Mouse (Mus musculus) adrenal gland (tissue): ENCODE measurements around the gene Chac1.

Experiments
- intact Hi-C: fragments of 180-260 bp; cut with DNase I; formaldehyde crosslinking; loops from one replicate; pipeline ENCODE4 v1.15.1; 2025

Chac1 gene

GRCm38 (mm10) chr2:119327102-119327480, 23.9 kb upstream of the Chac1 start:
- intact Hi-C loops = no loop called here

- intact Hi-C loops = no loop called here
Observed at GRCm38 (mm10) chr2:119327942-119328526, 23.0 kb upstream of the Chac1 start.

- intact Hi-C loops = no loop called here
Observed at GRCm38 (mm10) chr2:119328546-119328945, 22.5 kb upstream of the Chac1 start.

GRCm38 (mm10) chr2:119329123-119329817, 21.8 kb upstream of the Chac1 start:
- intact Hi-C loops = no loop called here

DNA sequence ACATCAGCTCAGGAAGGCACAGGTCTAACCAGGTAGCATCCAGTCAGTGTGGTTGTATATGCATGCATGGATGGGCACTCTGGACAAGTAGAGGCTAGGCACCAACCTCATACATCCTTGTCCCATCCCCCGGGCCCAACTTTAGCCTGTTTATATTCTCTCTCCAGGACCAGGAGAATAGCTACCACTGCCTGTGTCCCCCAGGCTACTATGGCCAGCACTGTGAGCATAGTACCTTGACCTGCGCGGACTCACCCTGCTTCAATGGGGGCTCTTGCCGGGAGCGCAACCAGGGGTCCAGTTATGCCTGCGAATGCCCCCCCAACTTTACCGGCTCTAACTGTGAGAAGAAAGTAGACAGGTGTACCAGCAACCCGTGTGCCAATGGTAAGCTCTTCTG, 20.2 kb upstream of the Chac1 start:
- intact Hi-C loops = no loop called here

- intact Hi-C loops = no loop called here
Observed at GRCm38 (mm10) chr2:119332177-119332661, 18.8 kb upstream of the Chac1 start.

DNA sequence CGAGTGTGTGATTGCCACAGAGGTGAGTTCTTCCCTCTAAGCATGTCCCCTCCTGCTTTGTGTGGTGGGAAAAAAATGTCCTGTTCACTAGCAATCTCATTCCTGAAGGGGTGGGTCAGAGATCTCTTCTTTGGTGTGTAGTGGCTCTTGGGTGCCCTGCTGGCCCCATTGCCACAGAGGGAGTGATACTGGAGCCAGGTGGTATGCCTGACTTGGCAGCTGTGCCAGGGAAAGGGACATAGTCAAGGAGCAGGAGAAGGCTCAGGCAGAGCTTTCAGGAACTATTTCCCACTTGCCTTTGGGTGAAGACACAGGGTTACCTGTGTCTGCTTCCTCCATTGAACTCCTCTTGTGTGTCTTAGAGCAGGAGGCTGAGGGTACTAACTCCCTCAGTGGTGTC, 16.9 kb upstream of the Chac1 start:
- intact Hi-C loops = no loop called here

DNA sequence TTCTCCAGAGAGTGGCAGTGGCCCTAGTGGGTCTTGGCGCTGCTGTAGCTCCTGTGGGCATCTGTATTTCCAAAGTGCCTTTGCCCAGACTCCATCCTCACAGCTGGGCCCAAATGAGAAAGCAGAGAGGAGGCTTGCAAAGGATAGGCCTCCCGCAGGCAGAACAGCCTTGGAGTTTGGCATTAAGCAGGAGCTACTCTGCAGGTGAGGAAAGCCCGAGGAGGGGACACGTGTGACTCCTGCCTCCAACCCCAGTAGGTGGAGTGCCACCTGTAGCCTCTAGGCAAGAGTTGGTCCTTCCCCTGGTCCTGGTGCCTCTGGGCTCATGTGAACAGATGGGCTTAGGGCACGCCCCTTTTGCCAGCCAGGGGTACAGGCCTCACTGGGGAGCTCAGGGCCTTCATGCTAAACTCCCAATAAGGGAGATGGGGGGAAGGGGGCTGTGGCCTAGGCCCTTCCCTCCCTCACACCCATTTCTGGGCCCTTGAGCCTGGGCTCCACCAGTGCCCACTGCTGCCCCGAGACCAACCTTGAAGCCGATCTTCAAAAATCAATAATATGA, 16.0 kb upstream of the Chac1 start:
- intact Hi-C loops = loop anchor here (5.0 kb wide), 3 partner anchors 38 to 77 kb away; no protein-coding TSS in a partner anchor

GRCm38 (mm10) chr2:119335535-119335934, 15.5 kb upstream of the Chac1 start:
- intact Hi-C loops = loop anchor here (5.0 kb wide), 3 partner anchors 38 to 77 kb away; no protein-coding TSS in a partner anchor

GRCm38 (mm10) chr2:119336002-119336401, 15.0 kb upstream of the Chac1 start:
- intact Hi-C loops = loop anchor here (5.0 kb wide), 3 partner anchors 39 to 76 kb away; no protein-coding TSS in a partner anchor

GRCm38 (mm10) chr2:119336470-119336869, 14.6 kb upstream of the Chac1 start:
- intact Hi-C loops = loop anchor here (5.0 kb wide), 3 partner anchors 39 to 76 kb away; no protein-coding TSS in a partner anchor

DNA sequence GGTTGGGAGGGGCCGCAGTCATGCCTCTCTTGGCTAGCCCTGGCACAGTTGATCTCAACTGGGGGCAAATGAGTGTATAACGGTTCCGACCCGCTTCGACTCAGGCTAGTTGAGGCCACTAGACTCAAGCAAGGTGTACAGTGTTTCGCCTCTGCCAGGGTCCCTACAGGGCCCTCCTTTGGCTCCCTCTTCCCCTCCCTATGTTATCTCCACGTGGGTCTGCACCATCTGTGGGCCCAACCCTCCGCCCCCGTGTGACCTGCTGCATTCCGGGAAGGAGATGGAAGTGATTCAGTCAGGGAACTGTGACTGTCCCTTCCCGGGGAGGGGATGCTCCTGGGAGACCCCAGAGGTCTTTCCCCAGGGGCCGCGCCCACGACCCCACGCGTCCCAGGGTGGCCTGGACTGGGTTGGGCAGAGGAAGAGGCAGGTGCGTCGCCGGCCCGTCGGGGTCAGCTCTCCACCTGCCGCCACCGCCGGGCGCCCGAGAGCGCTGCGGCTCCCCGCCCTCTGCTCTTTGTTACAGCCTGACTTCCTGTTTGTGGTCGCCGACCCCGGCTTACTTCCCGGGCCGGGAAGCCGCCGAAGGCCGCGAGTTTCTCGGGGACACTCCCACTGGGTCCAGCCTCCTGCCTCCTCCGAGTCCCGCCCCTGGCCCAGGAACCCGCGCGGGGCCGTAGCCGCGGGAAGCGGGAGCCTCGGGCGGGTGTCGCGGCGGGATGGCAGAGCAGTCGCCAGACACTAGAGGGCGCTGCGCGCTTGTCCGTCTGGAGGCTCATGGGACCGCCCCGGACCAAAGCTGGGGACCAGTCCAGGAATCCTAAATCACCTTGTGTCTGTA, 13.4 kb upstream of the Chac1 start:
- intact Hi-C loops = loop anchor here (5.0 kb wide), 3 partner anchors 40 to 75 kb away; no protein-coding TSS in a partner anchor

DNA sequence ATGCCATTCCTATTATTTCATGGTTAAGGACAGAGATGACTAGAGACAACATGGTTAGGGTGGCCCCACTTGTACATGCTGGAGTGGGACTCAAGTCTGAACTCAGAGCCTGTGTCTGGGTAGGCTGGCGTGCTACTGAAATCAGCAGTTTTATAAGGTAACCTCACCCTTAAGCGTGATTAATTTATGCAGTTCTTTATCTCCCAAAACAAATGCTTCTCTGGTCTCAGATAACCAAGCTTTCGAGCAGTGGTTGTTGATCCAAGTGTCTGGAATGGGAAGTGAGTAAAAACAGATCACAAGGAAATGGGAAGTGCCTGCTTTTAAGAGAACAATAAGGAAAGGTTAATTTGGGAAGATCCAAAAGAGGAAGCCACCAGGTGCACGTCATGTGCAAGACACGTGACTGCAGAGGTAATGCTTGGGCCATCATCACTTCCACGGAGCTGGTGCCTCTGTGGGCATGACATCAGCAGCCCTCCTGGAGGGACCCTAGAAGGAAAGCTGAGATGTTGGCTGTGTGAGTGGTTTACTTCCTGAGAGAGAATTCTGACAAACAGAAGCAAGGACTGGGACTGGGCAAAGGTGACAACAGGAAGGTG, 6.4 kb upstream of the Chac1 start:
- intact Hi-C loops = no loop called here

DNA sequence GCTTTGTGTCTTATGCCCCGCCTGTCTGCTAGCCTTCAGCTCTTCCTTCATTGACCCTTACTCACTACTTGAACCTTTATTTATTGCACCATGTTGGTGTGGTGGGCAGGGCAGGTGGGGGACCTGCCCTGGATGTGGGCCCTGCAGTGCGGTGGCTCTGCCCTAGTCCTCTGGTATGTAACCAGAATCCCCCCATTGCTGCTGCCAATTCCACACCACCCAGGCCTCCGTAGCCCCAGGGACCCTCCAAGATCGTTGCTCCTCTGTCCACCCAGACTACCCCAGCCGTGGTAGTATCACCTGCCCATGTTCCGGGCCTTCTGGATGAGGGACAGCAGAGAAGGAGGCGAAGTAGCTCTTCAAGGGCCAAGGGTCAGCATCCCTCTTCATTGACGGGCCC, 2.7 kb downstream of the Chac1 start:
- intact Hi-C loops = no loop called here

- intact Hi-C loops = no loop called here
Observed at GRCm38 (mm10) chr2:119355089-119355488, 4.1 kb downstream of the Chac1 start.

DNA sequence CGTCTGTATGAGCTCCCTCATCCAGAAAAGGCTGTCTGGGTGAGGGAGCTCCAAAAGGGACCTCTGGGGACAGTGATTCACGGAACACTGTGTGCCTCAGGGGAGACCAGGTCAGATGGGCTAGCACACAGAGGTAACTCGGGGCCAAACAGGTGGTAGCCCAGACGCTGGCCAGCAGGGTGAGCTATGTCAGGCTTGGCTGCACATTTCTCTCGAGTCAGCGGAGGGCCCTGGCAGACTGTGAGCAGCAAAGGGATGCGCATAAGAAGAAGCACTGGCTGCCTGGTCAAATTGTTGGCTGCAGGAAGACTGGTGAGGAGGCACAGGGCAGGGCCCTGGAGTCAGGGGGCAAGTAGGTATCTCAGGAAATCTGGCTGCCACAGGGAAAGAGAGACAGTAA, 4.6 kb downstream of the Chac1 start:
- intact Hi-C loops = no loop called here

DNA sequence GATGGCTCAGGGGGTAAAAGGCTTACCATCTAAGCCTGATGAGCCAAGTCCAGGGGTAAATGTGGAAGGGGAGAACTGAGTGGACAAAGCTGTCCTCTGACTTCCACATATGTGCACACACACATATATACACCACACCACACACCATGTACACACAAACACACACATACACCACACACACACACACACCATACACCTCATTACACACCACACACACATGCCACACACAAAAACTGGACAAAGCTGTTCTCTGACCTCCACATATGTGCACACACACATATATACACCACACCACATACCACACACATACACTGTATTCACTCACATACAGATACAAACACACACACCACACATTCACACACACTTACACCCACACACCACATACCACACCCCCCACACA, 5.3 kb downstream of the Chac1 start:
- intact Hi-C loops = no loop called here

DNA sequence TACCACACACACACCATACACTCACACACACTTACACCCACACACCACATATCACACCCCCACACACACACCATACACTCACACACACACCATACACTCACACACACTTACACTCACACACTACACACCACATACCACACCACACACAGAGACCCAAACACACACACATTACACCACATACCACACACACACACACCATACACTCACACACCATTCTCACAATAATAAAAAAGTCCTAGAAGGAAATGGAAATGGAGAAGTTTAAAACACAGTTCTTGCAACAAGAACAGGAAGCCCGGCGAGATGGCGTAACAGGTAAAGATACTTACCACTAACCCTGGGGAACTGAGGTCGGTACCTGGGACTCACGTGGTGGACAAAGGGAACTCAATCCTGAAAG, 5.8 kb downstream of the Chac1 start:
- intact Hi-C loops = no loop called here

GRCm38 (mm10) chr2:119358249-119358648, 7.2 kb downstream of the Chac1 start:
- intact Hi-C loops = no loop called here

GRCm38 (mm10) chr2:119359721-119360291, 8.8 kb downstream of the Chac1 start:
- intact Hi-C loops = no loop called here

DNA sequence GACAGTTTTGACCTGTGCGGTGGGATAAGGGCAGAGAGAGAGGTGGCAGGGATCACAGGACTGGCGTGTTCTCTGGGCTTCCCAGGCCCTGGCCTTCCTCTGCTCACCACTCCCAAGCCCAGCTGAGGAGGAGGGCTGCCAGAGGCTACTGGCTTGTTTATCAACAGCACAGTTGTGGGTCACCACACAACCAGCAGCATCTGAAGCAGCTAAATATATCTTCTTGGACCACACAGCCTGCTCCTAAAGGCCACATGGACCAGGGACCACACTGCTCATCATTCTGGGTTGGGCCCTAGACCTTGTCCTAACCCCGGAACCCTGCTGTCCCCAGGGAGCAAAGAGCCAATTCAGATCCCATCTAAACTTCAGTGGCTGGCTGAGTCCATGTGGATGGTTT, 13.9 kb downstream of the Chac1 start:
- intact Hi-C loops = no loop called here
